Mouse (Mus musculus) limb, embryonic 14.5 days (tissue): Measurements from ENCODE around the gene Fasn. TPM values are rescaled to one million over a fixed set of nuclear protein-coding genes. Genes with fewer than 3 reads are reported as not detected.

Source experiments
- ATAC-seq: fragments of 200-750 bp; cut with Nextera tagmentation; 2 replicates; pipeline ENCODE4 v1.8.0; 2017; ENCODE audit warnings: low read depth, moderate number of reproducible peaks, moderate TSS enrichment; ENCODE audit not compliant: low FRiP score
- DNase-seq: peaks from one replicate; pipeline ENCODE4 v3.0.0-alpha.2; 2015; ENCODE audit warnings: low spot score
- H3K27ac ChIP-seq: fragments of 300-500 bp; sonication (generic); replicated peaks from 2 replicates; pipeline ENCODE4 v1.5.1; 2014; ENCODE audit warnings: low read depth, mild to moderate bottlenecking, low read length, moderate library complexity, mixed read lengths
- H3K27me3 ChIP-seq: fragments of 300-500 bp; sonication (generic); 2 replicates; pipeline ENCODE4 v1.6.1; 2014; ENCODE audit warnings: low read length, mixed read lengths; ENCODE audit not compliant: control insufficient read depth, insufficient read depth
- H3K36me3 ChIP-seq: fragments of 300-500 bp; sonication (generic); 2 replicates; pipeline ENCODE4 v1.6.1; 2014; ENCODE audit warnings: mild to moderate bottlenecking, low read length, moderate library complexity, mixed read lengths; ENCODE audit not compliant: control insufficient read depth, insufficient read depth
- H3K4me1 ChIP-seq: fragments of 300-500 bp; sonication (generic); 2 replicates; pipeline ENCODE4 v1.6.1; 2014; ENCODE audit warnings: antibody characterized with exemption, low read length, mixed read lengths; ENCODE audit not compliant: control insufficient read depth, insufficient read depth
- H3K4me2 ChIP-seq: fragments of 300-500 bp; sonication (generic); replicated peaks from 2 replicates; pipeline ENCODE4 v1.6.1; 2014; ENCODE audit warnings: low read depth, mild to moderate bottlenecking, low read length, moderate library complexity; ENCODE audit not compliant: severe bottlenecking
- H3K4me3 ChIP-seq: fragments of 300-500 bp; sonication (generic); replicated peaks from 2 replicates; pipeline ENCODE4 v1.5.1; 2014; ENCODE audit warnings: low read length
- H3K9ac ChIP-seq: fragments of 300-500 bp; sonication (generic); 2 replicates; pipeline ENCODE4 v1.6.1; 2014; ENCODE audit warnings: mild to moderate bottlenecking, low read depth, low read length, moderate library complexity; ENCODE audit not compliant: severe bottlenecking
- H3K9me3 ChIP-seq: fragments of 300-500 bp; sonication (generic); 2 replicates; pipeline ENCODE4 v1.6.1; 2016; ENCODE audit warnings: low read length; ENCODE audit not compliant: control insufficient read depth
- POLR2A ChIP-seq: fragments of 200-500 bp; IDR thresholded peaks from 2 replicates; pipeline ENCODE4 v1.8.0; 2012; ENCODE audit warnings: inconsistent platforms, mild to moderate bottlenecking, moderate library complexity, borderline replicate concordance; ENCODE audit not compliant: insufficient read depth, insufficient read length; ENCODE audit errors: extremely low read depth
- WGBS: fragments of 180-500 bp; shearing (Covaris S2); extraction: QIAGEN DNeasy Blood & Tissue Kit; methylation state at CpG from one replicate; pipeline ENCODE4 v1.1.7; 2014; 5-methylcytosine and 5-hydroxymethylcytosine counted together
- polyA plus RNA-seq, 2 experiments: library from polyadenylated mRNA; depleted of rRNA in 1 of 2; stranded (reverse) in 1 of 2; unstranded in 1 of 2; fragments of >200 nt; fragmentation: Nextera tagmentation in 1 of 2; extraction: Ambion mirVana in 1 of 2; gene quantifications; 2 replicates each; pipeline versions ENCODE4 v1.2.1 to v1.2.3; 2012 to 2014

Gene Fasn
- polyA plus RNA-seq, 2 experiments: 86.7 to 187 TPM

- Histone ChIP-seq H3K4me3 (no peak overlapping the region), H3K4me1 (no peaks in the 10 kb centered on the region), H3K27ac (no peak overlapping the region), H3K36me3 (no peaks in the 10 kb centered on the region), H3K27me3 (no peaks in the 10 kb centered on the region), H3K4me2 (no peak overlapping the region), H3K9ac (no peak overlapping the region), H3K9me3 (peaks cover 8% of the 10 kb centered on the region)
- DNase-seq (no peak), ATAC-seq (no peak)
- TF ChIP-seq POLR2A: no peak
- WGBS: 64% methylated on average over 14 of the region's 14 CpGs
These were observed 62.3 kb downstream of the Fasn start for GRCm38 (mm10) chr11:120761811-120762671.

- Histone ChIP-seq H3K4me3 (no peak overlapping the region), H3K36me3 (no peaks in the 10 kb centered on the region), H3K9me3 (peaks cover 8% of the 10 kb centered on the region), H3K27ac (no peak overlapping the region), H3K9ac (no peak overlapping the region), H3K4me2 (no peak overlapping the region), H3K4me1 (no peaks in the 10 kb centered on the region), H3K27me3 (no peaks in the 10 kb centered on the region)
- ATAC-seq (no peak), DNase-seq (no peak)
- 82% methylated on average over 9 of the region's 9 CpGs for WGBS
- TF ChIP-seq POLR2A: no peak
These were observed 64.1 kb downstream of the Fasn start for GRCm38 (mm10) chr11:120760236-120760635.

Other genes with a start within 250 kb of the Fasn start
- 610 and 750 TPM in 2 replicates for gene Arhgdia, start 242.9 kb downstream of the Fasn start, polyA plus RNA-seq (2012; rRNA removed)
- gene Arhgdia, start 242.9 kb downstream of the Fasn start, polyA plus RNA-seq (2014; fragmentation: Nextera tagmentation; extraction: Ambion mirVana): 566 and 572 TPM in 2 replicates
- 96.8 and 143 TPM in 2 replicates for gene Alyref, start 226.2 kb downstream of the Fasn start, polyA plus RNA-seq (2012; rRNA removed)
- gene Alyref, start 226.2 kb downstream of the Fasn start, polyA plus RNA-seq (2014; fragmentation: Nextera tagmentation; extraction: Ambion mirVana): 478 TPM in 2 replicates
- 190 and 205 TPM in 2 replicates for gene Anapc11, start 226.1 kb downstream of the Fasn start, polyA plus RNA-seq (2012; rRNA removed)
- gene Anapc11, start 226.1 kb downstream of the Fasn start, polyA plus RNA-seq (2014; fragmentation: Nextera tagmentation; extraction: Ambion mirVana): 248 and 254 TPM in 2 replicates
- gene Npb, start 216.1 kb downstream of the Fasn start, polyA plus RNA-seq (2012; rRNA removed): 2.1 and 3.3 TPM in 2 replicates
- gene Npb, start 216.1 kb downstream of the Fasn start, polyA plus RNA-seq (2014; fragmentation: Nextera tagmentation; extraction: Ambion mirVana): 2.1 and 2.7 TPM in 2 replicates
- 247 and 305 TPM in 2 replicates for gene Pcyt2, start 206.6 kb downstream of the Fasn start, polyA plus RNA-seq (2012; rRNA removed)
- 101 and 119 TPM in 2 replicates for gene Pcyt2, start 206.6 kb downstream of the Fasn start, polyA plus RNA-seq (2014; fragmentation: Nextera tagmentation; extraction: Ambion mirVana)
- gene Sirt7, start 199.3 kb downstream of the Fasn start, polyA plus RNA-seq (2012; rRNA removed): 43.7 and 47.0 TPM in 2 replicates
- 27.5 and 28.9 TPM in 2 replicates for gene Sirt7, start 199.3 kb downstream of the Fasn start, polyA plus RNA-seq (2014; fragmentation: Nextera tagmentation; extraction: Ambion mirVana)
- 56.9 and 67.7 TPM in 2 replicates for gene Mafg, start 190.9 kb downstream of the Fasn start, polyA plus RNA-seq (2012; rRNA removed)
- gene Mafg, start 190.9 kb downstream of the Fasn start, polyA plus RNA-seq (2014; fragmentation: Nextera tagmentation; extraction: Ambion mirVana): 26.1 and 30.5 TPM in 2 replicates
- gene Pycr1, start 180.8 kb downstream of the Fasn start, polyA plus RNA-seq (2012; rRNA removed): 66.4 and 78.8 TPM in 2 replicates
- 50.3 and 56.9 TPM in 2 replicates for gene Pycr1, start 180.8 kb downstream of the Fasn start, polyA plus RNA-seq (2014; fragmentation: Nextera tagmentation; extraction: Ambion mirVana)
- 0.22 and 0.60 TPM in 2 replicates for gene Myadml2, start 176.4 kb downstream of the Fasn start, polyA plus RNA-seq (2012; rRNA removed)
- 0.68 and 1.6 TPM in 2 replicates for gene Myadml2, start 176.4 kb downstream of the Fasn start, polyA plus RNA-seq (2014; fragmentation: Nextera tagmentation; extraction: Ambion mirVana)
- 12.8 and 17.7 TPM in 2 replicates for gene Notum, start 163.4 kb downstream of the Fasn start, polyA plus RNA-seq (2012; rRNA removed)
- gene Notum, start 163.4 kb downstream of the Fasn start, polyA plus RNA-seq (2014; fragmentation: Nextera tagmentation; extraction: Ambion mirVana): 4.6 and 4.7 TPM in 2 replicates
- gene Aspscr1, start 151.6 kb downstream of the Fasn start, polyA plus RNA-seq (2012; rRNA removed): 73.9 and 88.6 TPM in 2 replicates
- gene Aspscr1, start 151.6 kb downstream of the Fasn start, polyA plus RNA-seq (2014; fragmentation: Nextera tagmentation; extraction: Ambion mirVana): 96.1 and 101 TPM in 2 replicates
- gene Cenpx, start 110.8 kb downstream of the Fasn start, polyA plus RNA-seq (2012; rRNA removed): 101 and 107 TPM in 2 replicates
- 159 and 161 TPM in 2 replicates for gene Cenpx, start 110.8 kb downstream of the Fasn start, polyA plus RNA-seq (2014; fragmentation: Nextera tagmentation; extraction: Ambion mirVana)
- gene Lrrc45, start 110.6 kb downstream of the Fasn start, polyA plus RNA-seq (2012; rRNA removed): 91.3 and 98.3 TPM in 2 replicates
- gene Lrrc45, start 110.6 kb downstream of the Fasn start, polyA plus RNA-seq (2014; fragmentation: Nextera tagmentation; extraction: Ambion mirVana): 48.1 and 51.7 TPM in 2 replicates
- gene Rac3, start 103.1 kb downstream of the Fasn start, polyA plus RNA-seq (2012; rRNA removed): 90.1 and 95.1 TPM in 2 replicates
- gene Rac3, start 103.1 kb downstream of the Fasn start, polyA plus RNA-seq (2014; fragmentation: Nextera tagmentation; extraction: Ambion mirVana): 14.1 and 18.3 TPM in 2 replicates
- gene Dcxr, start 97.3 kb downstream of the Fasn start, polyA plus RNA-seq (2012; rRNA removed): 18.5 and 21.4 TPM in 2 replicates
- gene Dcxr, start 97.3 kb downstream of the Fasn start, polyA plus RNA-seq (2014; fragmentation: Nextera tagmentation; extraction: Ambion mirVana): 21.8 and 26.2 TPM in 2 replicates
- gene Cbr2, start 92.4 kb downstream of the Fasn start, polyA plus RNA-seq (2012; rRNA removed): 11.9 and 19.6 TPM in 2 replicates
- 7.3 and 10.8 TPM in 2 replicates for gene Cbr2, start 92.4 kb downstream of the Fasn start, polyA plus RNA-seq (2014; fragmentation: Nextera tagmentation; extraction: Ambion mirVana)
- gene Hmga1b, start 61.8 kb downstream of the Fasn start, polyA plus RNA-seq (2012; rRNA removed): 1.8 and 1.9 TPM in 2 replicates
- 4.2 and 4.5 TPM in 2 replicates for gene Hmga1b, start 61.8 kb downstream of the Fasn start, polyA plus RNA-seq (2014; fragmentation: Nextera tagmentation; extraction: Ambion mirVana)
- gene Rfng, start 40.3 kb downstream of the Fasn start, polyA plus RNA-seq (2012; rRNA removed): 61.0 and 79.7 TPM in 2 replicates
- 36.8 and 39.0 TPM in 2 replicates for gene Rfng, start 40.3 kb downstream of the Fasn start, polyA plus RNA-seq (2014; fragmentation: Nextera tagmentation; extraction: Ambion mirVana)
- 236 and 273 TPM in 2 replicates for gene Gps1, start 40.3 kb downstream of the Fasn start, polyA plus RNA-seq (2012; rRNA removed)
- gene Gps1, start 40.3 kb downstream of the Fasn start, polyA plus RNA-seq (2014; fragmentation: Nextera tagmentation; extraction: Ambion mirVana): 248 and 249 TPM in 2 replicates
- gene Dus1l, start 28.1 kb downstream of the Fasn start, polyA plus RNA-seq (2012; rRNA removed): 55.3 and 55.8 TPM in 2 replicates
- gene Dus1l, start 28.1 kb downstream of the Fasn start, polyA plus RNA-seq (2014; fragmentation: Nextera tagmentation; extraction: Ambion mirVana): 60.2 and 63.4 TPM in 2 replicates
- gene Ccdc57, start 108.3 kb upstream of the Fasn start, polyA plus RNA-seq (2012; rRNA removed): 5.4 and 7.1 TPM in 2 replicates
- 3.8 and 5.1 TPM in 2 replicates for gene Ccdc57, start 108.3 kb upstream of the Fasn start, polyA plus RNA-seq (2014; fragmentation: Nextera tagmentation; extraction: Ambion mirVana)
- 69.5 and 111 TPM in 2 replicates for gene Slc16a3, start 123.9 kb upstream of the Fasn start, polyA plus RNA-seq (2012; rRNA removed)
- 36.3 and 36.4 TPM in 2 replicates for gene Slc16a3, start 123.9 kb upstream of the Fasn start, polyA plus RNA-seq (2014; fragmentation: Nextera tagmentation; extraction: Ambion mirVana)
- 140 and 148 TPM in 2 replicates for gene Csnk1d, start 166.8 kb upstream of the Fasn start, polyA plus RNA-seq (2012; rRNA removed)
- 65.8 and 74.9 TPM in 2 replicates for gene Csnk1d, start 166.8 kb upstream of the Fasn start, polyA plus RNA-seq (2014; fragmentation: Nextera tagmentation; extraction: Ambion mirVana)
- gene Cd7, start 214.9 kb upstream of the Fasn start, polyA plus RNA-seq (2012; rRNA removed): 0.36 and 0.69 TPM in 2 replicates
- 0.19 and 0.21 TPM in 2 replicates for gene Cd7, start 214.9 kb upstream of the Fasn start, polyA plus RNA-seq (2014; fragmentation: Nextera tagmentation; extraction: Ambion mirVana)
- gene Sectm1b, start 239.0 kb upstream of the Fasn start, polyA plus RNA-seq (2012; rRNA removed): 0.12 TPM in 1 of 2 replicates, not detected in the other
- gene Sectm1b, start 239.0 kb upstream of the Fasn start, polyA plus RNA-seq (2014; fragmentation: Nextera tagmentation; extraction: Ambion mirVana): not detected in 2 replicates